Mouse (Mus musculus): Measurements from ENCODE around the gene Lpp.

DNA sequence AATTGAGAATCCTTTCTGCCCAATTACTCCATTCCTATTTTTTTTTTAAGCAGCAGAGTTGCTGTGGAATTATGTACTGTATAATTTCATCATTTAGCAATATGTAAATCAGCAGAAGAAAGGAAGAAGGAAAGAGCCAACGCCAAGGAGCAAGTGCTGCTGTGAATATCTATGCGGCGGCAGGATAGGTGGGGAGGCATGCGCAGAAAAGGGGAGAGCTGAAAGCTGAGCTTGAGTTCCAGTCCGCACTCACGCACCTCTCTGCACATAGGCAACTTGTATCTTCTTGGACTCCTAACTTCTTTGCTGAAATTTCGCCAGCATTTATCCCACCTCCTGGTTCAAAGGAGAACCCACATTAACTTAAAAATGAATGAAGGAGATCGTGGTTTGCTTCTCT, 636.2 kb downstream of the Lpp start:
- TF ChIP-seq CTCF (IDR thresholded peaks at IDR 0.05; ENCODE audit: control insufficient read depth, insufficient read depth, insufficient replicate concordance, low read depth, low read length) (no peak), POLR2A (IDR thresholded peaks at IDR 0.05; ENCODE audit: control insufficient read depth, low read depth, low read length) (no peak)

All from testis, adult 2 months (tissue).